Mouse (Mus musculus) small intestine, adult 2 months (tissue): ENCODE measurements around the gene Lpar2. TPM values are rescaled to one million over a fixed set of nuclear protein-coding genes. Genes with fewer than 3 reads are reported as not detected.

Source experiments
- H3K27ac ChIP-seq: fragments of 200-500 bp; 2 replicates; pipeline ENCODE4 v1.5.1; 2012; ENCODE audit warnings: low read depth, low read length, control low read depth, inconsistent platforms; ENCODE audit not compliant: insufficient read depth
- H3K27me3 ChIP-seq: fragments of 200-500 bp; 2 replicates; pipeline ENCODE4 v1.6.1; 2012; ENCODE audit warnings: mild to moderate bottlenecking, moderate library complexity, low read length, inconsistent platforms; ENCODE audit not compliant: control insufficient read depth, insufficient read depth
- H3K36me3 ChIP-seq: fragments of 200-500 bp; 2 replicates; pipeline ENCODE4 v1.6.1; 2012; ENCODE audit warnings: mild to moderate bottlenecking, low read length, control low read depth, inconsistent platforms; ENCODE audit not compliant: control insufficient read depth, insufficient read depth
- H3K4me1 ChIP-seq: fragments of 200-500 bp; 2 replicates; pipeline ENCODE4 v1.6.1; 2012; ENCODE audit warnings: low read length, inconsistent platforms, mixed read lengths; ENCODE audit not compliant: control insufficient read depth, insufficient read depth, insufficient read length
- H3K4me3 ChIP-seq: fragments of 200-500 bp; 2 replicates; pipeline ENCODE4 v1.5.1; 2012; ENCODE audit warnings: low read depth, mild to moderate bottlenecking, control low read depth, inconsistent platforms, low read length, moderate library complexity
- CTCF ChIP-seq: fragments of 200-500 bp; IDR thresholded peaks from 2 replicates; pipeline ENCODE4 v1.5.1; 2012; ENCODE audit warnings: low read depth, mild to moderate bottlenecking, control low read depth, inconsistent platforms, low read length, moderate library complexity, mixed read lengths; ENCODE audit not compliant: insufficient replicate concordance, insufficient read length; ENCODE audit errors: extremely low read depth
- POLR2A ChIP-seq: fragments of 200-500 bp; IDR thresholded peaks from 2 replicates; pipeline ENCODE4 v1.6.1; 2012; ENCODE audit warnings: low read depth, mild to moderate bottlenecking, control low read depth, inconsistent platforms, low read length, moderate library complexity
- WGBS: fragments of 180-500 bp; shearing (Covaris S2); methylation state at CpG from one replicate; pipeline ENCODE4 v1.1.7; 2018; 5-methylcytosine and 5-hydroxymethylcytosine counted together
- polyA plus RNA-seq: library from polyadenylated mRNA; depleted of rRNA; stranded (reverse); fragments of >200 nt; gene quantifications from 2 replicates; pipeline ENCODE4 v1.2.3, GENCODE M21; 2012; rRNA removed

Gene Lpar2
- 2.0 and 2.2 TPM in 2 replicates for polyA plus RNA-seq

- TF ChIP-seq POLR2A, result no peak
- H3K36me3 ChIP-seq, result peaks cover 6% of the 10 kb centered on the region; the same call in 1 of the 2 replicates
- no peak within 1 kb of the TSS for H3K27ac ChIP-seq
- H3K4me3 ChIP-seq, result peak within 1 kb of the TSS; percentile 73
- H3K4me1 ChIP-seq, result peaks cover 21% of the 10 kb centered on the region
- WGBS, result 3% methylated on average over 33 of the region's 35 CpGs
- H3K27me3 ChIP-seq, result no peaks in the 10 kb centered on the region
These were observed at the start of gene Lpar2 for GRCm38 (mm10) chr8:69822386-69823191. TSS of gene Lpar2 (plus strand) at chr8:69822429.

- Histone ChIP-seq H3K4me1 (no peaks in the 10 kb centered on the region), H3K27me3 (no peaks in the 10 kb centered on the region), H3K4me3 (peak within 1 kb of the TSS; percentile 82), H3K36me3 (peaks cover 2% of the 10 kb centered on the region; the same call in 1 of the 2 replicates), H3K27ac (peak within 1 kb of the TSS; percentile 97)
- no peak for TF ChIP-seq CTCF
- TF ChIP-seq POLR2A, result peak; percentile 73
- WGBS, result under 1% methylated on average over 41 of the region's 41 CpGs
These were observed 47.6 kb upstream of the Lpar2 start, which contains the start of gene Gm20422 for GRCm38 (mm10) chr8:69774503-69775148. TSS of gene Gm20422 (minus strand) at chr8:69774886.

- Histone ChIP-seq H3K27me3 (no peaks in the 10 kb centered on the region), H3K36me3 (peaks cover 1% of the 10 kb centered on the region; the same call in 1 of the 2 replicates), H3K27ac (no peak overlapping the region), H3K4me1 (no peaks in the 10 kb centered on the region), H3K4me3 (no peak overlapping the region)
- TF ChIP-seq POLR2A, result no peak
- no peak for TF ChIP-seq CTCF
- 42% methylated on average over 2 of the region's 2 CpGs for WGBS
These were observed 47.1 kb upstream of the Lpar2 start for GRCm38 (mm10) chr8:69775149-69775534.

- Histone ChIP-seq H3K36me3 (no peaks in the 10 kb centered on the region), H3K27ac (no peak overlapping the region), H3K4me3 (no peak overlapping the region), H3K4me1 (no peaks in the 10 kb centered on the region), H3K27me3 (no peaks in the 10 kb centered on the region)
- WGBS, result 65% methylated on average over 9 of the region's 12 CpGs
- TF ChIP-seq POLR2A (no peak), CTCF (no peak)
These were observed 45.1 kb upstream of the Lpar2 start for GRCm38 (mm10) chr8:69777111-69777510.

- Histone ChIP-seq H3K4me1 (peaks cover 4% of the 10 kb centered on the region; the same call in 1 of the 2 replicates), H3K27me3 (no peaks in the 10 kb centered on the region), H3K36me3 (peaks cover 3% of the 10 kb centered on the region; the same call in 1 of the 2 replicates), H3K4me3 (no peak overlapping the region), H3K27ac (no peak overlapping the region)
- 86% methylated on average over 5 of the region's 5 CpGs for WGBS
- TF ChIP-seq CTCF (no peak), POLR2A (no peak)
These were observed 33.1 kb upstream of the Lpar2 start for GRCm38 (mm10) chr8:69789105-69789504.

- Histone ChIP-seq H3K4me1 (peaks cover 4% of the 10 kb centered on the region; the same call in 1 of the 2 replicates), H3K36me3 (peaks cover 9% of the 10 kb centered on the region), H3K27ac (no peak overlapping the region), H3K27me3 (no peaks in the 10 kb centered on the region), H3K4me3 (no peak overlapping the region)
- 27% methylated on average over 5 of the region's 5 CpGs for WGBS
- no peak for TF ChIP-seq CTCF
These were observed 32.5 kb upstream of the Lpar2 start for GRCm38 (mm10) chr8:69789731-69790130.

GRCm38 (mm10) chr8:69790364-69790763 lies 31.9 kb upstream of the Lpar2 start:
- peak overlapping the region; percentile 96 for H3K27ac ChIP-seq
- peak overlapping the region; percentile 97 for H3K4me3 ChIP-seq
- TF ChIP-seq CTCF (no peak), POLR2A (no peak)
- peaks cover 4% of the 10 kb centered on the region; the same call in 1 of the 2 replicates for H3K4me1 ChIP-seq
- H3K27me3 ChIP-seq, result no peaks in the 10 kb centered on the region
- WGBS, result 15% methylated on average over 11 of the region's 11 CpGs
- peaks cover 14% of the 10 kb centered on the region for H3K36me3 ChIP-seq
